Mouse (Mus musculus) CD4-positive naive resting alpha-beta T cell, adult 57 days (primary cell): ENCODE results near the gene Nkx2-2. TPM values are rescaled to one million over a fixed set of nuclear protein-coding genes. Genes with fewer than 3 reads are reported as not detected.

ENCODE experiments used
- total RNA-seq: library from RNA; stranded (reverse); gene quantifications from one replicate; pipeline ENCODE4 v1.2.4, GENCODE M21; 2023

Nkx2-2 gene
- not detected for total RNA-seq

GRCm38 (mm10) chr2:147193271-147194255 is at the start of gene Nkx2-2:
TSS of gene Nkx2-2 (minus strand) at chr2:147194243.

Other genes starting within 250 kb of the Nkx2-2 start
- 162 TPM for gene Xrn2, start 181.2 kb downstream of the Nkx2-2 start, total RNA-seq
- not detected for gene Nkx2-4, start 108.8 kb downstream of the Nkx2-2 start, total RNA-seq
- gene Pax1, start 167.7 kb upstream of the Nkx2-2 start, total RNA-seq = not detected